Mouse (Mus musculus): Measurements from ENCODE around the gene Tle3. TPM values are rescaled to one million over a fixed set of nuclear protein-coding genes. Genes with fewer than 3 reads are reported as not detected.

Gene Tle3
- polyA plus RNA-seq, 2 experiments = 45.1 to 113 TPM

DNA sequence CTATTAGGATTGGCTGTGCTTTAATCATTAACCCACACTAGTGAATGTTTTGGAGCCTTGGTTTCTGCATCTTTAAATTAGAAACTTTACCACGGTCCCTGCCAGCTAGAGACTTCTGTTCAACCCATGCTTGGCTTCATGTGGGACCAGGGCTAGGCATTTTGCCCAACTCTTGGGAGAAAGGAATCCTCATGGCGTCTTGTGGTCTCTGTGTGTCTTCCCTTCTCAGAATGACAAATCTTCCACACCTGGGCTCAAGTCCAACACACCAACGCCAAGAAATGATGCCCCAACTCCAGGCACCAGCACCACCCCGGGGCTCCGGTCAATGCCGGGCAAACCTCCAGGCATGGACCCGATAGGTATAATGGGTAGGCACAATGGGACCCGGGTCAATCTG is 36.9 kb downstream of the Tle3 start:
- no peak for DNase-seq (ENCODE audit: low spot score)
- no peak for ATAC-seq (ENCODE audit: low FRiP score, low read depth)
- no peak for TF ChIP-seq POLR2A (IDR thresholded peaks at IDR 0.05; ENCODE audit: borderline replicate concordance, extremely low read depth, insufficient read depth, insufficient read length)

DNA sequence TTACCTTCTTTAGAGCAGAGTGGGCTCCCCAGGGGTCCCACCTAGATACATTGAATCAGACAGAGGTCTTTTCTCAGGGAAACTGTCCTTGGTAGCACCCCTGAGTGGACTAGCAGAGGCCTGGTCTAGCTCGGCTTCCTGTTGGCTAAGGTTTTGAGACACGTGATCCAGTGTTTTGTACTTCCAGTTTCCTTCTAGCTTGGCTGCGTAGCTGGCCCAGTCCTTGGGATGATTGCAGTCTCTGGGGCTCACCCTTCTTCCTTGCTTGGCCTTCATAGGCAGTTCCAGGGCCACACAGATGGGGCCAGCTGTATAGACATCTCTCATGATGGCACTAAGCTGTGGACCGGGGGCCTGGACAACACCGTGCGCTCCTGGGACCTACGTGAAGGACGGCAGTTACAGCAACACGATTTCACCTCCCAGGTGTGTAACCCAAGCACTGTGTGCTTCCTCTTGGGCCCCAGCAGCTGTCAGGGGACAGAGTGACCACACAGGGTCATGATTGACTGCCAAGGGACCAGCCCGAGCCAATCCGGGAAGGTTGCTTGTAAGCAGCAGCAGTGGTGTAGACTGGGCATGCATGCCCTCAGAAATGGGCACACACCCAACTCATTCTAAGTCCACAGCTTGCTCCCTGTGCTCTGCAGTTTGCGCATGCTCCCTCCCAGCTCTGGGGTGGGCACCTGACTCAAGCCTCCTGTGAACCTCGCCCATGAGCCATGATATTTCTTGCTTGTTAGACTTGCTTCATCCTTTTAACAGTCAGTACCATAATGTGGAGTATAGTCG is 41.7 kb downstream of the Tle3 start:
- Histone ChIP-seq H3K9ac (ENCODE audit: low read depth, low read length, severe bottlenecking) (no peak overlapping the region), H3K36me3 (ENCODE audit: control insufficient read depth, insufficient read depth, low read length) (peaks cover 98% of the 10 kb centered on the region), H3K4me3 (replicated peaks; ENCODE audit: low read length) (no peak overlapping the region), H3K4me1 (ENCODE audit: control insufficient read depth, insufficient read depth, low read length) (no peaks in the 10 kb centered on the region), H3K4me2 (replicated peaks; ENCODE audit: low read depth, low read length, severe bottlenecking) (no peak overlapping the region), H3K27ac (replicated peaks; ENCODE audit: low read depth, low read length) (no peak overlapping the region), H3K9me3 (ENCODE audit: control insufficient read depth, low read length) (no peaks in the 10 kb centered on the region), H3K27me3 (ENCODE audit: control insufficient read depth, insufficient read depth, low read length) (no peaks in the 10 kb centered on the region)
- DNase-seq (ENCODE audit: low spot score) (no peak), ATAC-seq (ENCODE audit: low FRiP score, low read depth) (no peak)
- TF ChIP-seq POLR2A (IDR thresholded peaks at IDR 0.05; ENCODE audit: borderline replicate concordance, extremely low read depth, insufficient read depth, insufficient read length) = no peak
- WGBS = 89% methylated on average over 14 of the region's 14 CpGs

More for the DNA sequence above, 36.9 kb downstream of the Tle3 start:
- Histone ChIP-seq H3K9ac (ENCODE audit: low read depth, low read length, severe bottlenecking) (no peak overlapping the region), H3K4me1 (ENCODE audit: control insufficient read depth, insufficient read depth, low read length) (peaks cover 26% of the 10 kb centered on the region), H3K36me3 (ENCODE audit: control insufficient read depth, insufficient read depth, low read length) (peaks cover 92% of the 10 kb centered on the region), H3K4me3 (replicated peaks; ENCODE audit: low read length) (no peak overlapping the region), H3K4me2 (replicated peaks; ENCODE audit: low read depth, low read length, severe bottlenecking) (no peak overlapping the region), H3K27me3 (ENCODE audit: control insufficient read depth, insufficient read depth, low read length) (no peaks in the 10 kb centered on the region), H3K9me3 (ENCODE audit: control insufficient read depth, low read length) (no peaks in the 10 kb centered on the region), H3K27ac (replicated peaks; ENCODE audit: low read depth, low read length) (no peak overlapping the region)
- WGBS = 94% methylated on average over 8 of the region's 8 CpGs

DNA sequence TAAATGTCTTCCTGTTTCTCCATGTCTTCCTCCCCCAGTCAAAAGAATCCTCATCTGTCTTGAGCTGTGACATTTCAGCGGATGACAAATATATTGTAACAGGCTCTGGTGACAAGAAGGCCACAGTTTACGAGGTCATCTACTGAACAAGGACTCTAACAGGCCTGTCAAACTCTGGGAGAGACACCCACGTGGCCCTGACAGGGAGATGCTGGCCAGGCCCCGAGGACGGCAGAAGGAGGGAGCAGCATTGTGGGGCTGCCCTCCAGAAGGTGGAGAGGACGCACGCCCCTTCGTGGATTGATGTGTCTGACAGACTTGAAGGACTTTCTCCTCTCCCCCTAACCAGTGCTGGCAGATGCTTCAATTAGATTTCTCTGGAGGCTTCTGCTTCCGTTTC is 44.4 kb downstream of the Tle3 start:
- Histone ChIP-seq H3K27me3 (ENCODE audit: control insufficient read depth, insufficient read depth, low read length) (no peaks in the 10 kb centered on the region), H3K9me3 (ENCODE audit: control insufficient read depth, low read length) (no peaks in the 10 kb centered on the region), H3K4me3 (replicated peaks; ENCODE audit: low read length) (no peak overlapping the region), H3K4me1 (ENCODE audit: control insufficient read depth, insufficient read depth, low read length) (no peaks in the 10 kb centered on the region), H3K4me2 (replicated peaks; ENCODE audit: low read depth, low read length, severe bottlenecking) (no peak overlapping the region), H3K9ac (ENCODE audit: low read depth, low read length, severe bottlenecking) (no peak overlapping the region), H3K27ac (replicated peaks; ENCODE audit: low read depth, low read length) (no peak overlapping the region), H3K36me3 (ENCODE audit: control insufficient read depth, insufficient read depth, low read length) (peaks cover 77% of the 10 kb centered on the region)
- ATAC-seq (ENCODE audit: low FRiP score, low read depth) (no peak), DNase-seq (ENCODE audit: low spot score) (no peak)
- no peak for TF ChIP-seq POLR2A (IDR thresholded peaks at IDR 0.05; ENCODE audit: borderline replicate concordance, extremely low read depth, insufficient read depth, insufficient read length)
- 58% methylated on average over 6 of the region's 9 CpGs for WGBS

DNA sequence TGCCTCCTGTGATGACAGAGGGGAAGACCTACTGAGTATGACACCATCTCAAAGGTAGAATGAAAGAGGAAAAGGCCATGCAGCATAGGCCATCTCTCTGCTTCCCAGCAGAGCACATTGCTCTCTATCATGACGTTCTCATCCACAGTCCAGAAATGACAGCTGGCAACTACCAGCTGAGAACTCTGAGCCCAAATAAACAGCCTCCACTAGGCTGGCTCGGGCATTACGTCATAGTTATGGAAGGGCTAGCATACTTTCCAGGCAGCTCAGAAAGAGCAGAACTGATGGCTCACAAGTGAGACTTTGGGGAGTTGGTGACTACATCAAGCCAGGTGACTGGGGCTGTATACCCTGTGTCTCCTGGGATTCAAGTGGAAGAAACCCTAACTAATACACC is 49.5 kb downstream of the Tle3 start:
- no peak overlapping the region for H3K4me2 ChIP-seq (replicated peaks; ENCODE audit: low read depth, low read length, severe bottlenecking)
- no peak overlapping the region for H3K27ac ChIP-seq (replicated peaks; ENCODE audit: low read depth, low read length)
- no peak overlapping the region for H3K9ac ChIP-seq (ENCODE audit: low read depth, low read length, severe bottlenecking)
- DNase-seq (ENCODE audit: low spot score) = no peak
- no peaks in the 10 kb centered on the region for H3K4me1 ChIP-seq (ENCODE audit: control insufficient read depth, insufficient read depth, low read length)
- no peaks in the 10 kb centered on the region for H3K27me3 ChIP-seq (ENCODE audit: control insufficient read depth, insufficient read depth, low read length)
- no peak for TF ChIP-seq POLR2A (IDR thresholded peaks at IDR 0.05; ENCODE audit: borderline replicate concordance, extremely low read depth, insufficient read depth, insufficient read length)
- ATAC-seq (ENCODE audit: low FRiP score, low read depth) = no peak
- WGBS = 83% methylated on average over 3 of the region's 3 CpGs
- peaks cover 27% of the 10 kb centered on the region for H3K36me3 ChIP-seq (ENCODE audit: control insufficient read depth, insufficient read depth, low read length)
- no peaks in the 10 kb centered on the region for H3K9me3 ChIP-seq (ENCODE audit: control insufficient read depth, low read length)
- no peak overlapping the region for H3K4me3 ChIP-seq (replicated peaks; ENCODE audit: low read length)

DNA sequence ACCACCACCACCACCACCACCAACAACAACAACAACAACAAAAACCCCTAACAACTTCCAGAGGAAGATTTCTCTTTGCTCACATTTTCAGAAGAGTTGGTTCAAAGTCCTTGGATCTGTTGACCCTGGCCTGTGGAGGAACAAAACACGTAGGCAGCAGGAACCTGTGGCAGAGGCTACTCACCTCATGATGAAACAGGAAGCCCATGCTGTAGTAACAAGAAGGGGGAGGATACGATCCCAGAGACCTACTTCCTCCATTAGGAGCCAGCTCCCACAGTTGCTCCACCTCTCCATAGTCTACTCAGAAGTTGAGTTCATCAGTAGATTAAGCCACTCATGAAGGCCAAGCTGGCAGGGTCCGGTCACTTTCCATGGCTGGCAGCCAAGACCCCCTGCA is 52.1 kb downstream of the Tle3 start:
- WGBS = 85% methylated on average over 3 of the region's 3 CpGs

More for the DNA sequence above, 52.1 kb downstream of the Tle3 start:
- TF ChIP-seq POLR2A (IDR thresholded peaks at IDR 0.05; ENCODE audit: borderline replicate concordance, extremely low read depth, insufficient read depth, insufficient read length) = no peak
- no peak overlapping the region for H3K9ac ChIP-seq (ENCODE audit: low read depth, low read length, severe bottlenecking)
- H3K4me2 ChIP-seq (replicated peaks; ENCODE audit: low read depth, low read length, severe bottlenecking) = no peak overlapping the region
- H3K36me3 ChIP-seq (ENCODE audit: control insufficient read depth, insufficient read depth, low read length) = peaks cover 3% of the 10 kb centered on the region
- ATAC-seq (ENCODE audit: low FRiP score, low read depth) (no peak), DNase-seq (ENCODE audit: low spot score) (no peak)
- no peaks in the 10 kb centered on the region for H3K9me3 ChIP-seq (ENCODE audit: control insufficient read depth, low read length)
- no peak overlapping the region for H3K27ac ChIP-seq (replicated peaks; ENCODE audit: low read depth, low read length)
- no peaks in the 10 kb centered on the region for H3K4me1 ChIP-seq (ENCODE audit: control insufficient read depth, insufficient read depth, low read length)
- no peaks in the 10 kb centered on the region for H3K27me3 ChIP-seq (ENCODE audit: control insufficient read depth, insufficient read depth, low read length)
- no peak overlapping the region for H3K4me3 ChIP-seq (replicated peaks; ENCODE audit: low read length)
